Mouse (Mus musculus) stomach, embryonic 16.5 days (tissue): Measurements from ENCODE around the gene Atp6v1d. TPM values are rescaled to one million over a fixed set of nuclear protein-coding genes. Genes with fewer than 3 reads are reported as not detected.
A peak's percentile ranks its signal among the peaks of the same experiment; 100 is the strongest.

Experiments used
- ATAC-seq: fragments of 200-750 bp; cut with Nextera tagmentation; 2 replicates; pipeline ENCODE4 v1.8.0; 2017; ENCODE audit warnings: moderate number of reproducible peaks, moderate TSS enrichment; ENCODE audit not compliant: insufficient read depth, low FRiP score
- H3K27ac ChIP-seq: fragments of 300-500 bp; sonication (generic); 2 replicates; pipeline ENCODE4 v1.5.1; 2014; ENCODE audit warnings: low read length
- H3K27me3 ChIP-seq: fragments of 300-500 bp; sonication (generic); 2 replicates; pipeline ENCODE4 v1.6.1; 2014; ENCODE audit warnings: low read length, control low read depth, mixed read lengths; ENCODE audit not compliant: control insufficient read depth, insufficient read depth
- H3K36me3 ChIP-seq: fragments of 300-500 bp; sonication (generic); 2 replicates; pipeline ENCODE4 v1.6.1; 2014; ENCODE audit warnings: low read length; ENCODE audit not compliant: control insufficient read depth, insufficient read depth
- H3K4me1 ChIP-seq: fragments of 300-500 bp; sonication (generic); 2 replicates; pipeline ENCODE4 v1.6.1; 2014; ENCODE audit warnings: low read length, control low read depth, mixed read lengths; ENCODE audit not compliant: control insufficient read depth, insufficient read depth
- H3K4me2 ChIP-seq: fragments of 300-500 bp; sonication (generic); 2 replicates; pipeline ENCODE4 v1.6.1; 2014; ENCODE audit warnings: low read depth, low read length, mixed read lengths
- H3K4me3 ChIP-seq: fragments of 300-500 bp; sonication (generic); replicated peaks from 2 replicates; pipeline ENCODE4 v1.5.1; 2014; ENCODE audit warnings: mild to moderate bottlenecking, low read length
- H3K9ac ChIP-seq: fragments of 300-500 bp; sonication (generic); 2 replicates; pipeline ENCODE4 v1.6.1; 2014; ENCODE audit warnings: low read length
- H3K9me3 ChIP-seq: fragments of 300-500 bp; sonication (generic); replicated peaks from 2 replicates; pipeline ENCODE4 v1.6.1; 2016; ENCODE audit warnings: low read length, control low read depth; ENCODE audit not compliant: control insufficient read depth
- WGBS: fragments of 180-500 bp; shearing (Covaris S2); extraction: QIAGEN DNeasy Blood & Tissue Kit; methylation state at CpG from one replicate; pipeline ENCODE4 v1.1.7; 2014; 5-methylcytosine and 5-hydroxymethylcytosine counted together
- polyA plus RNA-seq: library from polyadenylated mRNA; unstranded; fragments of >200 nt; fragmentation: Nextera tagmentation; extraction: Ambion mirVana; gene quantifications from 2 replicates; pipeline ENCODE4 v1.2.1, GENCODE M21; 2015

Gene Atp6v1d
- polyA plus RNA-seq, 1 experiment from 2014 or later: 72.0 TPM

DNA sequence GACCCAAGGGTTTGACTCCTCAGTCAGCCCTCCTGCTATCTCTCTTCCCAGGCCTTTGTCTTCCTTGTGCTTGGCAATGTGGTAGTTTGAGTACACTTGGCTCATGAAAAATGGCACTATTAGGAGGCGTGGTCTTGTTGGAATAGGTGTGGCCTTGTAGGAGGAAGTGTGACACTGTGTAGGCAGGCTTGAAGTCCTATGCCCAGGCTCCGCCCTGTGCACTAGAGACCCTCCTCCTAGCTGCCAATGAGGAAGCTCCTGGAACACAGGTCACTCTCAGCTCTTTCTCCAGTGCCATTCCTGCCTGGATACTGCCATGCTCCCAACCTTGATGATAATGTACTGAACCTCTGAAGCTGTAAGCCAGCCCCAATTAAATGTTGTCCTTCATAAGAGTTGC is 29.7 kb upstream of the Atp6v1d start:
- H3K27me3 ChIP-seq: no peaks in the 10 kb centered on the region
- no peak overlapping the region for H3K27ac ChIP-seq
- H3K4me1 ChIP-seq: peaks cover 3% of the 10 kb centered on the region; the same call in 1 of the 2 replicates
- WGBS: 82% methylated on average over 2 of the region's 2 CpGs
- no peaks in the 10 kb centered on the region for H3K36me3 ChIP-seq
- H3K4me2 ChIP-seq: no peak overlapping the region
- H3K9ac ChIP-seq: no peak overlapping the region
- H3K4me3 ChIP-seq: no peak overlapping the region
- no peak for ATAC-seq
- 0 out of 2 replicates have a peak, but pooled peaks cover 5% of the 10 kb centered on the region for H3K9me3 ChIP-seq

DNA sequence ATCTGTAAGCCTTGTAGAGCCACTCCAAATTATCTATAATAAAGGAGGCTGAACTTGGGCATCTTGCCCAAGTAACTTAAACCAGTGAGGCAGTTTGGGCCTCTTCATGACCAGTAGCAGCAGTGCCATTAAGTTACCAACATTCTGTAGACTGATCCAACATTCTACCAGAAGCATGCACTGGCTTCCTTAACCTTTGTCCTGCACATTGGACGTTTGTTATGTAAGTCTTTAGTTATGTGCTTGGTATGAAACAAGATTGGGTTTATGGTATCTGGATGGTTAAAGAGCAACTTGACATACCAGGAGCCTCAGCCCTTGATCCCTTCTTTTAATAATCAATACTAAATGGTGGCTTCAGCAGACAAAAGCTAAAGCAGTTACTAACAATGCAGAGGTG is 28.6 kb upstream of the Atp6v1d start:
- WGBS: 44% methylated on average over 1 of the region's 1 CpGs
- Histone ChIP-seq H3K9ac (no peak overlapping the region), H3K9me3 (0 out of 2 replicates have a peak, but pooled peaks cover 5% of the 10 kb centered on the region), H3K27ac (no peak overlapping the region), H3K27me3 (no peaks in the 10 kb centered on the region), H3K36me3 (no peaks in the 10 kb centered on the region), H3K4me1 (peaks cover 3% of the 10 kb centered on the region; the same call in 1 of the 2 replicates), H3K4me3 (no peak overlapping the region), H3K4me2 (no peak overlapping the region)
- no peak for ATAC-seq

DNA sequence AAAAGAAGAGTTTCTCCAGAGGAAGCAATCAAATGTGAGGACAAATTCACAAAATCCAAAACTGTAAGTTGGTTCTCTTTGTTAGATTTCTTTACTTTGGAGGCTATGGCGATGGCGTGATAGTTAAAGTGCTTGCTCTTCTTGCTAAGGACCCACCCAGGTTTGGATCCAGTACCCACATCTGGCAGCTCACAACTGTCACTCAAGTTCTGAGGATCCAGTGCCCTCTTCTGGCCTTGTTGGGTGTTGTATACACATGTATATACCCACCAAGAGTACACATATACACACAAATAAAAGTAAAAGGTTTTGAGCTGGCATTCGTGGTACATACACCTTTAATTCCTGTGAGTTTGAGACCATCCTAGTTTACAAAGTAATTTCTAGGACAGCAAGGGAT is 13.1 kb upstream of the Atp6v1d start:
- H3K9ac ChIP-seq: no peak overlapping the region
- no peak overlapping the region for H3K4me3 ChIP-seq
- no peaks in the 10 kb centered on the region for H3K4me1 ChIP-seq
- H3K36me3 ChIP-seq: peaks cover 26% of the 10 kb centered on the region; the same call in 1 of the 2 replicates
- no peak for ATAC-seq
- H3K27me3 ChIP-seq: no peaks in the 10 kb centered on the region
- WGBS: 93% methylated on average over 3 of the region's 3 CpGs
- no peak overlapping the region for H3K4me2 ChIP-seq
- no peak overlapping the region for H3K27ac ChIP-seq
- no peaks in the 10 kb centered on the region for H3K9me3 ChIP-seq

DNA sequence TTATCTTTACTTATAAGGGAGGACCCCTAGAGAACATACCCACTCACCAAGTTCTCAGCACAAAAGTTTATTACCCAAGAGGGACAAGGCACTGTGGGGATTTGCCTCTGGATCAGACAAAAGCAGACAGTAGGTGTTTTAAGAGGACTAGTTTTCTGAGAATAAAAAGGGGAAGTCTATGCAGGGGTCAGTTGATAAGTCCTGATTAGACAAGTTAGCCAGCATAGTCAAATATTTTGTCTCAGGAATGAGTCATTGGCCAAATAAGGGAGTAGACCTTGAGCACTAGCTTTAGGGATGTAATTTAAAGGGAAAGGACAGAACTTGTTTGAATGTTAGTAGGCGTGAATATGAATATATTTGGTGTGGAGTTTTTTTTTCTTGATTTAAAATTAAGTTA is 6.7 kb upstream of the Atp6v1d start:
- WGBS: 67% methylated on average over 1 of the region's 1 CpGs
- H3K9me3 ChIP-seq: no peaks in the 10 kb centered on the region
- H3K9ac ChIP-seq: no peak overlapping the region
- H3K4me2 ChIP-seq: no peak overlapping the region
- peaks cover 8% of the 10 kb centered on the region for H3K4me1 ChIP-seq
- H3K27ac ChIP-seq: no peak overlapping the region
- 0 out of 2 replicates have a peak, but pooled peaks cover 3% of the 10 kb centered on the region for H3K36me3 ChIP-seq
- H3K4me3 ChIP-seq: no peak overlapping the region
- no peak for ATAC-seq
- no peaks in the 10 kb centered on the region for H3K27me3 ChIP-seq

DNA sequence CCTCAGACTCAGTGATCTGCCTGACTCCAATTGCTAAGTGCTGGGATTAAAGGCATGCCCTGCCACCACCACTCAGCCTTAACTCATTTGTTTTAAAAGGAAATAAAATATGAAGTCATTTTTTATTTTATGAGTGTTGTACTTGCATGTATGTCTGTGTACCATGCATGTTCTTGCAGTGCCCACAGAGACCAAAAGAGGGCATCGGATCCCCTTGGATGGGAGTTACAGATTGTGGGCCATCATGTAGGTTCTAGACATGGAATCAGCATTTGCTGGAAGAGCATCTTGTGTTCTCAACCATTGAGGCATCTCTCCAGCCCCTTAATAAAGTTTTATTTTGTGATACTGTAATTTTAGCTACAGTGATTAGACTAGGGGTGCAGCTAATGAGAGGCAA is 4.0 kb upstream of the Atp6v1d start:
- ATAC-seq: no peak
- no peak overlapping the region for H3K27ac ChIP-seq
- H3K36me3 ChIP-seq: 0 out of 2 replicates have a peak, but pooled peaks cover 3% of the 10 kb centered on the region
- H3K27me3 ChIP-seq: no peaks in the 10 kb centered on the region
- H3K9me3 ChIP-seq: no peaks in the 10 kb centered on the region
- H3K4me2 ChIP-seq: no peak overlapping the region
- no peak overlapping the region for H3K9ac ChIP-seq
- H3K4me1 ChIP-seq: peaks cover 14% of the 10 kb centered on the region
- H3K4me3 ChIP-seq: no peak overlapping the region
- WGBS: 100% methylated on average over 1 of the region's 1 CpGs

DNA sequence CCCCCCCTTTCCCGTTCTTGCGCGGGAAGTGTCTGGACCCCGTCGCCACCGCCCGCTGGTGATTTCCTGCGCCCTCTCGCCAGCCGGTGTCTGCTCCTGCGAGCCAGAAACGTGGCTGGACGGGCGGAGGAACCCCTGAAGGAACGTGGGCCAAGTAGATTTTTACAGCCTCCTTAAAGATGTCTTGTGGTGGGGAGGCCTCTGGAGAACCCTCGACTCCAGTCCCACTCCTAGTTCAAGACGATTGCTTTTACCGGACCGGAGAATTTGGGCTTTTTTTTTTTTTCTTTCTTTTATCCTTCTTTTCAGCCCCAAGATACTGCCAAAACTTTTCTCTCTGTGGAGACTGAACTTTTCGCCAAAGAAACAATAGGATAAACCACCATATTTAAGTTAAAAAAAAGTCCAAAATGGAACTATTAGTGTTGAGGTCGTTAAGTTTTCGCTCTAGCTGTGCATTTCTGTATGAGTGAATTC is 854 bp upstream of the Atp6v1d start:
- Histone ChIP-seq H3K4me1 (peaks cover 20% of the 10 kb centered on the region), H3K27ac (peak overlapping the region; percentile 92), H3K9ac (peak overlapping the region; percentile 94), H3K4me2 (peak overlapping the region; percentile 80), H3K27me3 (no peaks in the 10 kb centered on the region), H3K36me3 (no peaks in the 10 kb centered on the region), H3K9me3 (no peaks in the 10 kb centered on the region), H3K4me3 (peak overlapping the region; percentile 90)
- ATAC-seq: peak; percentile 20
- under 1% methylated on average over 22 of the region's 22 CpGs for WGBS

DNA sequence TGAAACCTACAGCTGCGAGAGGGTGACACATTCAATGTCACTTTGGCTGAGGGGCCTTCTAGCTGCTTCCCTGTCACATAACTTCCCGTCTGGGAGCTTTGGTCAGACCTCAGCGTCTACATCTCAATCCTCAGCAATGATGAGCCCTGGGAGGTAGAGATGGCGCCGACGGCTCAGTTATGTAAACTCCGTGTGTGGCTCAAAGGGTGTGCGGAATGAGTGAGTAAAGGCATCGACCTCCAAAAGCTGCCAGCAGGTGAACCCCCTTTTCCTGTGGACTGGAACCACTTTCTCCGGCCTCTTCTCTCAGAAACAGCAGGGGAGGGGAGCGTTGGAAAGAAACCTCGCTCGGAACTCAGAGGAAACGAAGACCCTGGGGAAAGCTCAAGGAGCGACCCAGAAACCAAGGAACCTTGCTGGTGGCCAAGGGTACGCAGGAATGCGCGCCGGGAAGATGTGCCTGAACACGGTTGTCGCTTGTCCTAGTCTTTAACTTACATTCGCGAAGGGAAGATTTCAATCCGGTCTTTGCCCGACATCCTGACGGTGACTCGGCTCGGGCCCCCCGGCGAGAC is 430 bp downstream of the Atp6v1d start:
- H3K4me1 ChIP-seq: peaks cover 20% of the 10 kb centered on the region
- ATAC-seq: no peak; the same call in 1 of the 2 replicates
- under 1% methylated on average over 30 of the region's 30 CpGs for WGBS

DNA sequence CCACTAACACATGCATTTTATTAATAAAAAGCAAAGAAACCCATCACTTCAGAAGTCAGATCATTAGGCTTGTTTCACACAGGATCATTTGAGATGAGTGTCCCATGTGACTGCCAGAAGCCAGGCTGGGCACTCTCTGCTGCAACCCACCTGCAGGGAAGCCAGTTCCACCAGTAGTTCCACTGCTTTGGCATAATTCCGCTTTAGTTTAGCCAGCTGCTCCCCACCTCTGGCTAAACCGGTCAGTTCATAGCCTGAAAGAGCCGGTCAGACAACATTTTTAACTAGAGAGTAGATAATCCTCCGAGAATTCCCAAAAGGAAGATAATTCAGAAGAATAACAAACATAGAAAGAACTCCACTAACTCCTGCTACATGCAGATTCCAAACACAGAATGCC is 13.2 kb downstream of the Atp6v1d start:
- no peak for ATAC-seq
- Histone ChIP-seq H3K9me3 (no peaks in the 10 kb centered on the region), H3K27ac (0 out of 2 replicates have a peak overlapping the region, but pooled peaks have one; percentile 4), H3K36me3 (0 out of 2 replicates have a peak, but pooled peaks cover 9% of the 10 kb centered on the region), H3K27me3 (no peaks in the 10 kb centered on the region), H3K4me1 (no peaks in the 10 kb centered on the region), H3K4me2 (no peak overlapping the region), H3K9ac (no peak overlapping the region), H3K4me3 (no peak overlapping the region)
- 65% methylated on average over 4 of the region's 4 CpGs for WGBS

More for the DNA sequence above, 430 bp downstream of the Atp6v1d start:
- Histone ChIP-seq H3K9me3 (no peaks in the 10 kb centered on the region), H3K9ac (peak overlapping the region; percentile 79), H3K4me2 (peak overlapping the region; percentile 59), H3K27ac (peak overlapping the region; percentile 61), H3K36me3 (no peaks in the 10 kb centered on the region), H3K4me3 (peak overlapping the region; percentile 90), H3K27me3 (no peaks in the 10 kb centered on the region)

DNA sequence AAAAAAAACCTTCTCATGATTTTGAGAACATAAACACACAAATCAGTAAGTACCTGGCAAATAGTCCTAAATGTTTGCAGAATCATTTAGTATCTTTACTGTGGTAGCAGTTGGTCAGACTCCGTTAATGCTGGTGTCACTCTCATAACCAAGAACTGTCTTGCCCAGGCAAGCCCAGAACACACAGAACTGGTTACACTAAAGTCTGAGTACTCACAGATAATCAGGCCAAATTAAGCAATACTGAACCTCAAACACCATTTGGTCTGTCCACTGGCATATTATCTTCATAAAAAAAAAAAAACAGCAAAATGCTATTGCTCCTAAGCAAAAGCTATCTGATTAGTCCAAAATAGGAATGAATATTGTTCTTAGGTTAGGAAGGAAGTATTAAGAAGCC is 19.0 kb downstream of the Atp6v1d start:
- H3K9ac ChIP-seq: no peak overlapping the region
- no peaks in the 10 kb centered on the region for H3K9me3 ChIP-seq
- no peak overlapping the region for H3K4me2 ChIP-seq
- no peak overlapping the region for H3K27ac ChIP-seq
- no peak overlapping the region for H3K4me3 ChIP-seq
- H3K27me3 ChIP-seq: no peaks in the 10 kb centered on the region
- peaks cover 10% of the 10 kb centered on the region; the same call in 1 of the 2 replicates for H3K36me3 ChIP-seq
- 73% methylated on average over 1 of the region's 1 CpGs for WGBS
- ATAC-seq: no peak
- no peaks in the 10 kb centered on the region for H3K4me1 ChIP-seq
